15 mouse cellular contexts compared by ENCODE assay signal in genomic region chr12:113421716-113422595, GRCm38 (mm10).
"Had no signal": no experiment of that assay in that cellular context is flagged by ENCODE, and none has a peak within 500 bp of the region (broad histone marks: within the 10 kb centered on the region; RNA-seq: fewer than 3 reads in every experiment).

No protein-coding gene starts in this region.

- H3K27me3 ChIP-seq: kidney, embryonic 15.5 days; liver, embryonic 12.5 days; midbrain, embryonic 15.5 days; neural tube, embryonic 12.5 days had no signal

- H3K36me3 ChIP-seq: kidney, embryonic 15.5 days; limb, embryonic 10.5 days; liver, embryonic 12.5 days; midbrain, embryonic 10.5 days; midbrain, embryonic 15.5 days; neural tube, embryonic 12.5 days had no signal

- H3K4me1 ChIP-seq: kidney, embryonic 15.5 days; limb, embryonic 10.5 days; liver, embryonic 12.5 days; midbrain, embryonic 10.5 days; midbrain, embryonic 15.5 days; neural tube, embryonic 12.5 days had no signal

- DNase-seq: kidney, adult 2 months; kidney, postnatal 14 days; lung, embryonic 14.5 days; lung, postnatal 10 days; lung, postnatal 4 days; retina, postnatal 1 day; right cerebral cortex, postnatal 4 days; thymus, postnatal 36 days had no signal

- H3K27ac ChIP-seq: kidney, embryonic 15.5 days; limb, embryonic 10.5 days; liver, embryonic 12.5 days; midbrain, embryonic 10.5 days; midbrain, embryonic 15.5 days; neural tube, embryonic 12.5 days; stomach, postnatal 0 days had no signal

- H3K4me3 ChIP-seq: kidney, embryonic 15.5 days; limb, embryonic 10.5 days; liver, embryonic 12.5 days; midbrain, embryonic 10.5 days; midbrain, embryonic 15.5 days; neural tube, embryonic 12.5 days had no signal
